Mouse (Mus musculus) G1E (cell line): Measurements from ENCODE around the gene Aoah.

Experiments used
- CTCF ChIP-seq: IDR thresholded peaks from 2 replicates; pipeline ENCODE4 v1.5.1; 2012; ENCODE audit warnings: low read depth, low read length, inconsistent platforms, mixed read lengths
- GATA1 ChIP-seq: IDR thresholded peaks from 2 replicates; pipeline ENCODE4 v1.6.1; 2012; ENCODE audit warnings: borderline replicate concordance, low read length, inconsistent platforms, mixed read lengths
- GATA2 ChIP-seq: IDR thresholded peaks from 2 replicates; pipeline ENCODE4 v1.6.1; 2012; ENCODE audit warnings: low read depth, low read length, inconsistent platforms, borderline replicate concordance
- POLR2AphosphoS5 ChIP-seq: IDR thresholded peaks from 2 replicates; pipeline ENCODE4 v1.6.1; 2012; ENCODE audit warnings: low read depth, low read length, inconsistent platforms; ENCODE audit not compliant: insufficient replicate concordance
- TAL1 ChIP-seq: conservative IDR thresholded peaks from 2 replicates; pipeline ENCODE4 v1.6.1; 2012; ENCODE audit warnings: low read depth, low read length, inconsistent platforms, mixed read lengths

DNA sequence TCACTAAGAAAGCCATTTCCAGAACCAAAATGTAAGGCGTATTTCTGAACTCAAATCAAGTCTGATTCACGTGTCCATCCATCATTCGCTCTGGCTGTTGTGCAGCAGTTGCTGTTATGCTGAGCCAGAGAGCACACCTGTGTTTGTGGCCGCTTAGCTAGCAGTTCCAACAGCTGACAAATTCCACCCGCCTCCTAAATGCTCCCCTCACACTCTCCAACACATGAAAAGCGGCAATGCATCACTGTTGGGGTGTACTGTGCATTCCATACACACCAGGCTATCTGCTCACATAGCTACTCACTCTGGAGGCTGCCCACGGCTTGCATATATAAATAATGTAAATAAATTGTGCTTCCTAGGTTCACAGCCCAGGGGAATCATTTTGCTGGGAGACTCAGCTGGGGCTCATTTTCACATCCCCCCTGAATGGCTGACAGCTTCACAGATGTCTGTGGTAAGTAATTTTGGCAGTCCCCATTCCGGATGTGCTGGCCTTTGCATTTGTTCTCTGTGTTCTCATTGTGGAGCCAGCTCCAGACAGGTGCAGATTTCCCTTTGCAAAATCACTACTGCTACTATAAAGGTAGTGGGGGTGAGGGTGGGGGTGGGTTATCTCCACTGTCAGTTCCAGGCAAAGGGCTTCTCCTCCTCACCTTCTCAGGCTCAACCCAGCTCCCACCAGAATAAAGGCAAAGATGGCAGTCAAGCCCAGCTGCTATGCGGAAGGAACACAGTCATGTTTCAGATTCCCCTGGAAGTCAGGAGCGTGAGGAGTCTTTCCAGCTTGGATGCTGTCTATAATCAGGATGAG, 123.0 kb downstream of the Aoah start:
- TF ChIP-seq CTCF (no peak), TAL1 (no peak), POLR2AphosphoS5 (no peak), GATA2 (no peak), GATA1 (no peak)
